Mouse (Mus musculus) brain, embryonic 18.5 days (tissue): ENCODE measurements at regions not wholly inside any gene's neighbourhood (a gene's known extent, or its start where the extent isn't known, plus 50 kb on each side); places are given as distances from the start of the nearest gene placed in this dataset.
"Not testable (repeated sequence)": the region's sequence is repeated elsewhere in the genome, so short reads cannot be mapped to it uniquely, and the experiment has no call there.

Experiments used
- DNase-seq: peaks from one replicate; pipeline ENCODE4 v3.0.0-alpha.2; 2012; ENCODE audit warnings: low read depth, low spot score

DNA sequence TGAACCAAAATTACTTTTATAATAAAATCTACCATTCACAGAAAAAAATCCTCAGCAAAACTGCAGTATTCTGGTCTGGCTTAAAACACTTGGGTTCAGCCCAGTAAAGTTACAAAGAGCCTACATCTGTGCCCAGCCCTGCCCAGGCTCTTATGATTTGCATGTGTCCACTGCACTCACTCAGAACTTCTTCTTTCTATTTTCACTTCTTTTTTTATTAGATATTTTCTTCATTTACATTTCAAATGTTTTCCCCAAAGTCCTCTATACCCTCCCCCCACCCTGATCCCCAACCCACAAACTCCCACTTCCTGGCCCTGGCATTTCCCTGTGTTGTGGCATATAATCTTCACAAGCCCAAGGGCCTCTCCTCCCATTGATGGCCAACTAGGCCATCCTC lies 1442.4 kb upstream of the Tacstd2 start:
- DNase-seq, result no peak

DNA sequence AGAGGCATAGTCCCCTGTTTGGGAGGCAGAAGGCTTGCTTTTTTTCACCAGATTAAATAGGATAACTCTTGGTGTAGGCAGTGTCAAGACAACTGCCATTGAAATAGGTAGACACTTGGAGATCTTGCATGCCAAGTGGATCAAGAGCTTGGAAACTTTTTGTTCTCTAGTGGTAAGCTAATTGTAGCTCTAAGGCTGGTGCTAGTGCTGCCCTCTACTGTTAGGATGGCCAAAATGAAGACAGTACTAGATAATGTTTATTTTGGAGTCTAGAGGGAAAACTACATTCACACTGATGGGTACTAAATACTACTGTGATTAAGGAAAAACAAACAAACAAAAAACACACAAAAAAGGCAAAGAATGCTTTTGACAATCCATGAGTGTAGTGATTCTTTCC lies 1428.4 kb upstream of the Tacstd2 start:
- no peak for DNase-seq

DNA sequence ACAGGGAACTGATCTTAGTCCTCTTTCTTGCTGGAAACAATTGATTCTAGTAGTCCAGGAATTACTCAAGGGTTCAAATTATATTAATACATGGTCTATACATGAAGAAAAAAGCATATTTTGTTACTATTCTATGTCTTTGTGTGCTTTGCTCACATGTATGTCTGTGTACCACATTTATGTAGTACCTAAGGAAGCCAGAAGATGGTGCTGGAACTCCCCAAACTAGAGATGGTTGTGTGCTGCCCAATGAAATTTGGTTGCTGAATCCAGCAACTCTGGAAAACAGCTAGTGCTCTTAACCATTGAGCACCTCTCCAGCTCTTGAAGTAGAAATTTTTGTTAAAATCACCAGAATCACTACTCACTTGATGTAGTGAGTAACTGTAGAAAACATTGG lies 1402.5 kb upstream of the Tacstd2 start:
- DNase-seq, result not testable (repeated sequence)

DNA sequence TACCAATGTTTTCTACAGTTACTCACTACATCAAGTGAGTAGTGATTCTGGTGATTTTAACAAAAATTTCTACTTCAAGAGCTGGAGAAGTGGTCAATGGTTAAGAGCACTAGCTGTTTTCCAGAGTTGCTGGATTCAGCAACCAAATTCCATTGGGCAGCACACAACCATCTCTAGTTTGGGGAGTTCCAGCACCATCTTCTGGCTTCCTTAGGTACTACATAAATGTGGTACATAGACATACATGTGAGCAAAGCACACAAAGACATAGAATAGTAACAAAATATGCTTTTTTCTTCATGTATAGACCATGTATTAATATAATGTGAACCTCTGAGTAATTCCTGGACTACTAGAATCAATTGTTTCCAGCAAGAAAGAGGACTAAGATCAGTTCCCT lies 1396.3 kb upstream of the Tacstd2 start:
- DNase-seq, result not testable (repeated sequence)

DNA sequence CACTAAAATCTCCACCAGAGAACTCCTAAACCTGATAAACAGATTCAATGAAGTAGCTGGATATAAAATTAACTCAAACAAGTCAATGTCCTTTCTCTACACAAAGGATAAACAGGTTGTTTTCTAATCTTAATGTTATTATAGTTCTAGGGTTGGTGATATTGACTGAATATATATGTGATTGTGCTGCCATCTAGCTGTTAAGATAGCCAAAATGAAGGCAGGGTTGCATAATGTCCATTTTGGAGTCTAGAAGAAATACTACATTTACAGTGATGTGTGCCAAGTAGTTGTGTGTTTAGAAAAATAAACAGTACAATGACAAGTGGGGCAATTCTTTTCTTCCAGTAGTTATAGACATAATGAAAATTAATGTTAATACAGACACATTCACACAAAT lies 1379.9 kb upstream of the Tacstd2 start:
- no peak for DNase-seq

DNA sequence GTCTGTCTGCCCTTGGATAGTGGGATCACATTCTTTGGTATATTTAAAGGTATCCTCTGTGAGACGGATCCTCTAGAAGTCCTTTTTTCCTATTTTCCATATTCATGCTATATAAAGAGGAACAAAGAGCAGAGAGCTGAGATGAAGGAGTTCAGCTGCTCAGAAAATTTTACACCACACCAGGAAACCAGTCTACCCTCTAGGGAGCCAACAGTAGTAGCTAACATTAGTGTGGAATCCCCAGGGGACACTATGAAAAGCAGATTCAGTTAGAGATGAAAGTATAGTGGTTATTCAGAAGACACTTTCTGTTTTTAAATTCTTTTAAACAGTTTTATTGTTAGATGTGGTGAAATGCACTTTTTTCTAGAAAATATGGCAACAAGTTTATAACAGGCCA lies 1348.5 kb upstream of the Tacstd2 start:
- DNase-seq, result no peak

DNA sequence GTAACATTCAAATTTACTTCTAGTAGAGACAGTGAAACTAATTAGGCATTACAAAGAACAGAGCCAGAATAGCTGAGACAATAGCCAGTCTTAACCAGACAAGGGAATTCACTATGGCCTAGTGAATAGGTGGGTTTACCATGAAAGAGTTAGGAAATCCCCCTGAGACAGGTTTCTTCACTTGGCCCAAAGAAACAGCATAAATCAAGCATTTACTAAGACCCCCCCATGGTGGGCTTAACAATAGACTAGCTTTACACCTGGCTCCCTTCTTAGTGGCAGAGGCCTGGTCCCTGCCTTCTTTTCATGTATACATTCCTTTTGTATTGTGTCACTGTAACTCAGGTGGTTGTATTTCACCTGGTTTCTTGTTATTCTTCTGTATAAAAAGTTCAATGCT lies 1317.2 kb upstream of the Tacstd2 start:
- not testable (repeated sequence) for DNase-seq

DNA sequence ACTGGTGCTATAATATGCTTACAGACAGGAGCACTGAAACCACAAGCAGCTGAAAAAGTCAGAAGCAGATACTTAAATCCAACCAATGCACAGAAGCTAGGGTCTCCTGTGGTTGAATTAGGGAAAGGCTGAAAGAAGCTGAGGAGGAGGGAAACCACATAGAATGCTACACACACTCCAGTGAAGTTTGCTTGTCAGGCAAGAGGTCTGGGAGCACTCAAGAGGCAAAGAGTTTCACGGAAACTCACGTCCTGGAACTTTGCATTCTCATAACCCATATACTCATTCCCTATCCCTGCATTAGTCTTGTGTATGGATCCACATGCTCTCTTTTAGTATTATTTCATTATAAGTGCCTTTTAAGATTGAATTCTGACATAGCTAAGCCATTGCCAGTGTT lies 1316.7 kb upstream of the Tacstd2 start:
- DNase-seq, result no peak

DNA sequence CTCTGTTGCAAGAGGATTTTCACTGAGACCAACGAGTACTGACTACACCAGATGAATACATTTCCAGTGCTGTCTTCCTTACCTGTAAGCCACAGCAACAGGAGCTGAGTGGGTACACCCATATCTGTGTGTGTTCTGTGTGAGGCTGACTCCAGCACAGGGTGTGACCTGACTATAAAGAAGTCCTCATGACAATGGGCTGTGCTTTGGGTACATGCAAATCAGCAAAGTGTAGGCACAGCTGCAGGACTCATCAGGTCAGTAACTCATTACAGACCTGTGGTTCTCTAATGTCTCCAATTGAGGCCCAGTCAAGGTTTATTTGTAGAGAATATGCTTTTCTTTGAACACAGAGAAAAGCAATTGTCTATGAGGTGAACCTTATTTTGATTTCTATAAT lies 1299.6 kb upstream of the Tacstd2 start:
- no peak for DNase-seq

DNA sequence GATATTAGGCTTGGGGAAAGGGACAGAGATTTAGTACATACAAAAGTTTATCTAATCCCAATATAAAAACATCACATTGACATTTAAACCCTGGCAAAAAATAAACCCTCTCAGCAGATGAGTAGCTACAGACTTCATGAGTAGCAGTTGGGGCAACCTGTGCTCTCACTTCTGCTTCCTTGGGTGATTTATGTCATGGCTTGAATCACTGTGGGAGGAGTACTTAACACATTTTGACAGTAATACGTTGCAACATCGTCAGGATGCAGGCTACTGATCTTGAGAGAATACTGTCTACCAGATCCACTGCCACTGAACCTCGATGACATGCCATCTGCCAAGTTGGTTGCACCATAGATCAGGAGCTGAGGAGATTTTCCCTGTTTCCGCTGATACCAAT lies 1299.0 kb upstream of the Tacstd2 start:
- DNase-seq, result no peak

DNA sequence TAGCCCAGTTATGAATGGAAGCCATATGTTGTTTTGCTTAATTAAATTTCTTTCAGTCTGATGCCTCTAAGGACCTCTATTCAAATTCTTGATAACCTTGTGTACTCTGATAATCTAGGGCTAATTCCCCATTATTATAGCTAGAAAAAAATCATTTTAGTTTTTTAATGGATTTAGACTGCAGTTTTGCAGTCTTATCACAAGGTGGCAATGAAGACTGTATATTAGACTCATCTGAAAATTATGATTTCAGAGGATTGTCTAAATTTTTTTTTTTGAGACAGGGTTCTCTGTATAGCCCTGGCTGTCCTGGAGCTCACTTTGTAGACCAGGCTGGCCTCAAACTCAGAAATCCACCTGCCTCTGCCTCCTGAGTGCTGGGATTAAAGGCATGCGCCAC lies 1292.9 kb upstream of the Tacstd2 start:
- not testable (repeated sequence) for DNase-seq

DNA sequence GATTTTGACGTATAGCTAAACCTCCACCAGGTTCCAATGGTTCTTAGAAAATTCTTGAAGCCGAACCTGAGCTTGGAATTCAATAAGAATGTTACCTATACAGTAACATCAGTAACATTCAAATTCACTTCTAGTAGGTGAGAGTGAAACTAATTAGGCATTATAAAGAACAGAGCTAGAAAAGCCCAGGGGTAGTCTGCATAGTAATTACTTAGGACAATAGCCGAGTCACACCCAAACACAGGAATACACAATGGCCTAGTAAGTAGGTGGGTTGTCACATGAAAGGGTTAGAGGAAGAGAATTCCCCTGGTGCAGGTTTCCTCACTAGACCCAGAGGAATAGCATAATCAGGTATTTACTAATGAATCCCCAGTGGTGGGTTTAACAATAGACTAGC lies 1277.8 kb upstream of the Tacstd2 start:
- DNase-seq, result no peak

DNA sequence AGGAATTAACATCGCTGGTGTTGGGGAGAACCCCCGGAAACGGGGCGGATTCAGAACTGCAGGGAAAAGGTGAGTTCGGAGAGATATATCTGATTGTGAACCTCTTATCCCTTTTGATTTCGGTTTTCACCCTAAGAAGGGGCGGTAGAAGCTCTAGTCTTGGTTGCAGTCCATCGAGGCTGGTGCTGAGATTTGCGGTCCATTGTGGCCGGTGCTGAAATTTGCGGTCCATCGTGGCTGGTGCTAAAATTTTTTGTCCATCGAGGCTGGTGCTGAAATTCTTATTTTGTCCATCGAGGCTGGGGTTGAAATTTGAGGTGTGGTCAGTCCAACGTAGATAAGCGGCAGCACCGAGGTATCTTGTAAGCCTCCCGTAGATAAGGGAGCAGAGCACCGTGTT lies 1263.6 kb upstream of the Tacstd2 start:
- DNase-seq, result not testable (repeated sequence)

DNA sequence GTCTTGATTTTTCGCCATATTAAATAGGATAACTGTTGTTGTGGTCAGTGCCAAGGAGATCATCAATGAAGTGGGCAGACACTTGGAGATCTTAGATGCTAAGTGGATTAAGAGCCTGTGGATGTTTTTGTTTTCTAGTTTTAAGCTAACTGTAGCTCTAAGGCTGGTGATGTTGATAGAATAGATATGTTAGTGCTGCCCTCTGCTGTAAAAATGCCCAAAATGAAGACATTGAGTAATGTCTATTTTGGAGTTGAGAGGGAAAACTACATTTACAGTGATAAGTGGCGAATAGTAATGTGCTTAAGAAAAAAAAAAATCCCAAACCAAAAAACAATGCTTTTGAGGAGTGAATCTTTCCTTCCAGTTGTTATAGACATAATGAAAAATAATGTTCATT lies 1235.9 kb upstream of the Tacstd2 start:
- DNase-seq, result no peak

DNA sequence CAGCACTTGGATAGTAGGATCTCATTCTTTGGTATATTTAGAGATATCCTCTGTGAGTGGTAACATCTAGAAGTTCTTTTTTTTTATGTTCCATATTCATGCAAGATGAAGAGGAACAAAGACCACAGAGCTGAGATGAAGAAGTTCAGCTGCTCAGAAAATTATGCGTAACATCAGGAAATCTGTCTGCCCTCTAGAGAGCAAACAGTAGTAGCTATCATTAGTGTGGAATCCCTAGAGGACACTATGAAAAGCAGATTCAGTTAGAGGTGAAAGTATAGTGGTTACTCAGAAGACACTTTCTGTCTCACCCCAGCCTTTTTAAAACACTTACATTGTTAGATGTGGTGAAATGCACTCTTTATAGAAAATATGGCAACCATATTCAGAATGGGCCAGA lies 1214.9 kb upstream of the Tacstd2 start:
- no peak for DNase-seq

DNA sequence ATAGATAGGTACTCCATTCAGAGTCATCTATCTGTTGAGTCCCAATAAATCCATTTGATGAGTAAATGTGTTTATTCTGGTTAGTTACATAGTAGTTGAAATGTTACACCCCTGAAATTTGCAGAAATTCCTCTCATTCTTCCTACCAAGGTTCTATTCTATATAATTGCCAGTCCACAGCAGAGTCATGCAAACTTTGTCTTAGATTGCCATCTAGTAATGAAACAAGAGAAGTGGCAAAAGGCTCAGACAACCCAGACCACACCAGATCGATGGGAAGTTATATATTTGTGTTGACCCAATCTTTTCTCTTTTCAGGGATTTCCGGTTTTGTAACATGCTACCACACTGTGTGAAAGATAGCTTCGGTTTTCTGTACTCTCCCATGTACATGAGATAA lies 1214.1 kb upstream of the Tacstd2 start:
- DNase-seq, result no peak

DNA sequence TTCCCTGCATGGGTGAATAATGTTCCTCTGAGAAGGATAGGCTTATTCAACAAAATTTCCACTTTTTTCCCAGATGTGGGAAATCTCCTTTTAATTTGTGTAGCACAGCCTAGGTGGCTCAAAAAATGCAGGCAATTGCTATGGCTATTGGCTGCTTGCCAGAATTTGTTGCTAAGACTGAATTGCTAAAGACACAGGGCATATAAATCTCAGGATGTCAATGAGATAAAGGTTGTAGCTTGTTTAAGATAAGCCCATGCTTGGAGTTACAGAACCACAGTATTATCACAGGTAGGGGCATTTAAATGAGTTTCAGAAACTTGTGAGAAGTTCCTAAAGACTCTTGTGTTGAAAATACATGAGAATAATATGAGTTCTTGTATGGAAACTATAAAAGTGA lies 1203.0 kb upstream of the Tacstd2 start:
- no peak for DNase-seq

DNA sequence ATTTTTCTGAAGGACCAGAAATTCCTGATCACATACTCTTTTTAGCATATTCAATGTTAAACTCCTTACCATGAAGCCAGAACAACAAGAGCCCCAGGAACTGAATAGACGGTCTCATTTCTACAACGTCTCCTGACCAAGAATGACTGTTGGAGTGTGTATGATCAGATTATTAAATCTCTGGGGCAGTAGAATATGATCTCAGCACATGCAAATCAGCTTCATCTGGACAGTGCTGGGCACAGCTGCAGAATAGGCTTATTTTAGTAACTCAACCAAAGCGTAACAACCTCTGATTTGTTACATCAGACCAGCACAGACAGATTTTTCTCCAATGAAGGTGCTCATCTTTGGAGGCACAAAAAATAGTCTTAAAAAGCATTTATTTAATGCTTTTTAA lies 1201.1 kb upstream of the Tacstd2 start:
- no peak for DNase-seq

DNA sequence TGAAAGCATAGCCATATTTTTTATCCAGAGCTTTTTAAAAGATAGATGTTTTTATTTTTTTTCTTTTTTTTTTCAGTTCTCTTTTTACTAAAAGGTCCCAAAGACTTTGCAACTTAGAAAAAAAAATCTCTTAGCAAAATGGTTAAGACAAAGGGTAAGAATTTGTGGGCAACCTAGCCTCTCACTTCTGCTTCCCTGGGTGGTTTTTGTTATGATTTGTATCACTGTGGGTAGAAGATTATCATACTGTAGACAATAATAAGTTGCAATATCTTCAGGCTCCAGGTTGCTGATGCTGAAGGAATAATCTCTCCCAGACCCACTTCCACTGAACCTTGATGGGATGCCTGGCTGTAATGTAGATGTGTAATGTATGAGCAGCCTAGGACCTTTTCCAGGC lies 1200.5 kb upstream of the Tacstd2 start:
- no peak for DNase-seq

DNA sequence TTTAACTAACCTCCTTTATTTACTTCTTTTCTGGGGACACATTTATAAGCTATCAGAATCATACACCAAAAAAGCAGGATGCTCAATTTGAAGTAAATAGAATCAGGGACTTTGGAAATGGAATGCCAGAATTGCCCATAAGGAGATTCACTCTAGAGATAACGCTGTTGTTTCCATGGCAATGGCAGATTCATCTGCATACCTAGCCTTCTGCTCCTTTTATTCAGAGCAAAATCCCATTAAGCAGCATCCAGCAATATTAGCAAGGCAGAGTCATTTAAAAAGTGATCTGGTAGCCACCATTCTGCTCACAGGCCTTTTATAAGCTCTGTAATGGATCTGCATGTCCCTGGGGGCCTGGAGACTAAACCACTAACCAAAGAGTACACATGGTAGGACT lies 1175.5 kb upstream of the Tacstd2 start:
- peak; percentile 4 for DNase-seq

DNA sequence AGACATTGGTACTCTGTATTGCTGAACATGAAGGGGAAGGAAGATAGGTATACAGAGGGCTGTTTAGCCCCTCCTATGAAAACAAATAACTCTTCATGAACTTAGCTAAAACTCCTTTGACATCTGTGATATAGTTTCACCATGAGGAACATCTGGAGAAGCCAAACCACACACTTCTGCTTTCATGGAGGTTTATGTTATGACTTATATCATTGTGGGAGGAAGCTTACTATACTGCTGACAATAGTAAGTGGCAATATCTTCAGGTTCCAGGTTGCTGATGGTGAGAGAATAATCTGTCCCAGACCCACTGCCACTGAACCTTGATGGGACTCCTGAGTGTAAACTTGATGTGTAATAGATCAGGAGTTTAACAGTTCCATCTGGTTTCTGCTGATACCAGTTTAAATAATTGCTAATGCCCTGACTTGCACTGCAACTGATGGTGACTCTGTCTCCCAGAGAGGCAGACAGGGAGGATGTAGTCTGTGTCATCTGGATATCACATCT lies 1168.8 kb upstream of the Tacstd2 start:
- not testable (repeated sequence) for DNase-seq

DNA sequence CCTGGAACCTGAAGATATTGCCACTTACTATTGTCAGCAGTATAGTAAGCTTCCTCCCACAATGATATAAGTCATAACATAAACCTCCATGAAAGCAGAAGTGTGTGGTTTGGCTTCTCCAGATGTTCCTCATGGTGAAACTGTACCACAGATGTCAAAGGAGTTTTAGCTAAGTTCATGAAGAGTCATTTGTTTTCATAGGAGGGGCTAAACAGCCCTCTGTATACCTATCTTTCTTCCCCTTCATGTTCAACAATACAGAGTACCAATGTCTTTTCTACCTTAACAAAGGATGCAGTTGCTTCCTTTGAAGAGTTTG lies 1145.2 kb upstream of the Tacstd2 start:
- DNase-seq, result not testable (repeated sequence)

DNA sequence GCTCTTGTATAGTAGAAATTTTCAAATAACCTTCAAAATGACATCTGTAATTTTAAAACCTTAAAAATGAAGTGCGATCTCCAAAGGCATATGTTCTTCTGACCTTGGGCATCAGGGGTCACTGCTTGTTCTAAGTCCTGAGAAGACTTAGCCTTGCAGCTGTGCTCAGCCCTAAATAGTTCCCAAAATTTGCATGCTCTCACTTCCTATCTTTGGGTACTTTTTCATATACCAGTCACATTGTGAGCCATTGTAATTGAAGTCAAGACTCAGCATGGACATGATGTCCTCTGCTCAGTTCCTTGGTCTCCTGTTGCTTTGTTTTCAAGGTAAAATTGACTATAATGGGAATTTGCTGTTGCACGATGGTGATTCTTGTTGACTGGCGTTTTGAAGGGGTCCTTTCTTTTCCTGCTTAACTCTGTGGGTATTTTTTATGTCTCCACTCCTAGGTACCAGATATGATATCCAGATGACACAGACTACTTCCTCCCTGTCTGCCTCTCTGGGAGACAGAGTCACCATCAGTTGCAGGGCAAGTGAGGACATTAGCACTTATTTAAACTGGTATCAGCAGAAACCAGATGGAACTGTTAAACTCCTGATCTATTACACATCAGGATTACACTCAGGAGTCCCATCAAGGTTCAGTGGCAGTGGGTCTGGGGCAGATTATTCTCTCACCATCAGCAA lies 1144.6 kb upstream of the Tacstd2 start:
- no peak for DNase-seq

DNA sequence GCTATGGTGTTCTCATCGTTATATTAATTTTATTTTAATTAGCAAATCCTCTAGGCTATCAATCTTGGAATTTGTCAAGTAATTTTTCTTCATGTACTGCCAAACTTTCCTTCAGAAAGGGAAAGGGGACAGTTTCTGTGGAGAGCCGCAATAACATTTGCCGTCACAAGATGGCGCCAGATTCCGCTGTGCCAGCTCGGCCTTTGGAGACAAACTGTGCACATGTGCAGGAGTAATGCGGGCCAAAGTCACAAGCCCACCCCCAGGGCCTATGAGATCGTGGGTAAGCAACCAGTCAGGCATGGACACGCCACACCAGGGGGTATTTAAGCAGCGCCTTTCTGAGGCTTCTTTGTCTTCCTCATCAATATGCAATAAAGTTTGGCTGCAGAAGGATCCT lies 1132.8 kb upstream of the Tacstd2 start:
- not testable (repeated sequence) for DNase-seq
